Comparison of ENCODE assay signal across 10 mouse cellular contexts in genomic region chr2:71542227-71542815, GRCm38 (mm10). TPM values are rescaled to one million over a fixed set of nuclear protein-coding genes. Genes with fewer than 3 reads are reported as not detected.
A peak's percentile ranks its signal among the peaks of the same experiment; 100 is the strongest.
DNase-seq lines count a peak whose midpoint lies in the region; ATAC-seq and TF ChIP-seq lines count a peak whose summit lies in the region.
"Had no signal": no experiment of that assay in that cellular context is flagged by ENCODE, and none has a peak within 500 bp of the region (broad histone marks: within the 10 kb centered on the region; RNA-seq: fewer than 3 reads in every experiment).

No protein-coding gene starts in this region.

- H3K79me2 ChIP-seq in C2C12 (ENCODE audit: control insufficient read depth, insufficient read depth) = peaks cover 29% of the 10 kb centered on the region

- H3K4me3 ChIP-seq in hindbrain, embryonic 10.5 days = peak overlapping the region; percentile 37
- no peak overlapping the region for H3K4me3 ChIP-seq in hindbrain, embryonic 16.5 days (ENCODE audit: low read length)
- H3K4me3 ChIP-seq in C2C12 (ENCODE audit: insufficient read depth, poor library complexity, severe bottlenecking) = peak overlapping the region; percentile 3
- no peak overlapping the region for H3K4me3 ChIP-seq in embryonic facial prominence, embryonic 15.5 days (replicated peaks)
- no peak overlapping the region for H3K4me3 ChIP-seq in limb, embryonic 15.5 days
- H3K4me3 ChIP-seq in kidney, embryonic 14.5 days (ENCODE audit: low read length) = no peak overlapping the region

- peak overlapping the region; percentile 53; the same call in 1 of the 2 replicates for H3K27ac ChIP-seq in hindbrain, embryonic 10.5 days
- H3K27ac ChIP-seq in hindbrain, embryonic 16.5 days (ENCODE audit: low read depth, low read length) = no peak overlapping the region
- no peak overlapping the region; the same call in 1 of the 2 replicates for H3K27ac ChIP-seq in embryonic facial prominence, embryonic 15.5 days (replicated peaks)
- no peak overlapping the region for H3K27ac ChIP-seq in limb, embryonic 15.5 days
- H3K27ac ChIP-seq in kidney, embryonic 14.5 days (ENCODE audit: low read depth, low read length) = no peak overlapping the region

- no peaks in the 10 kb centered on the region for H3K9me3 ChIP-seq in hindbrain, embryonic 10.5 days
- no peaks in the 10 kb centered on the region for H3K9me3 ChIP-seq in hindbrain, embryonic 16.5 days (ENCODE audit: control insufficient read depth, low read length)
- no peaks in the 10 kb centered on the region for H3K9me3 ChIP-seq in embryonic facial prominence, embryonic 15.5 days (replicated peaks)
- no peaks in the 10 kb centered on the region for H3K9me3 ChIP-seq in limb, embryonic 15.5 days
- H3K9me3 ChIP-seq in kidney, embryonic 14.5 days (ENCODE audit: control insufficient read depth, low read length) = no peaks in the 10 kb centered on the region

- no peak overlapping the region for H3K9ac ChIP-seq in hindbrain, embryonic 16.5 days (ENCODE audit: low read depth, low read length)
- H3K9ac ChIP-seq in embryonic facial prominence, embryonic 15.5 days = no peak overlapping the region
- H3K9ac ChIP-seq in limb, embryonic 15.5 days = no peak overlapping the region
- H3K9ac ChIP-seq in kidney, embryonic 14.5 days (ENCODE audit: low read depth, low read length) = no peak overlapping the region

- H3K79me3 ChIP-seq in C2C12 (ENCODE audit: low read depth) = peaks cover 8% of the 10 kb centered on the region

- no peak for ATAC-seq in hindbrain, embryonic 16.5 days
- no peak for ATAC-seq in embryonic facial prominence, embryonic 15.5 days (ENCODE audit: insufficient number of reproducible peaks, low FRiP score, low TSS enrichment, low read depth)
- no peak for ATAC-seq in limb, embryonic 15.5 days (ENCODE audit: insufficient number of reproducible peaks, low FRiP score, low TSS enrichment, low read depth)
- no peak for ATAC-seq in kidney, embryonic 14.5 days (ENCODE audit: low FRiP score, low TSS enrichment)
- ATAC-seq: CD4-positive, CD25-positive, alpha-beta regulatory T cell, adult 4 months had no signal

- no peaks in the 10 kb centered on the region for H3K36me3 ChIP-seq in hindbrain, embryonic 10.5 days
- H3K36me3 ChIP-seq in hindbrain, embryonic 16.5 days (ENCODE audit: control insufficient read depth, insufficient read depth, low read length) = no peaks in the 10 kb centered on the region
- peaks cover 7% of the 10 kb centered on the region for H3K36me3 ChIP-seq in C2C12 (ENCODE audit: control insufficient read depth, insufficient read depth)
- H3K36me3 ChIP-seq in embryonic facial prominence, embryonic 15.5 days = no peaks in the 10 kb centered on the region
- no peaks in the 10 kb centered on the region for H3K36me3 ChIP-seq in limb, embryonic 15.5 days
- H3K36me3 ChIP-seq in kidney, embryonic 14.5 days (ENCODE audit: control insufficient read depth, insufficient read depth, low read length) = no peaks in the 10 kb centered on the region

- peaks cover 78% of the 10 kb centered on the region for H3K4me1 ChIP-seq in hindbrain, embryonic 10.5 days (replicated peaks)
- H3K4me1 ChIP-seq in hindbrain, embryonic 16.5 days (ENCODE audit: control insufficient read depth, insufficient read depth, low read depth, low read length) = peaks cover 16% of the 10 kb centered on the region
- H3K4me1 ChIP-seq in embryonic facial prominence, embryonic 15.5 days = peaks cover 61% of the 10 kb centered on the region
- peaks cover 73% of the 10 kb centered on the region for H3K4me1 ChIP-seq in limb, embryonic 15.5 days
- peaks cover 17% of the 10 kb centered on the region for H3K4me1 ChIP-seq in kidney, embryonic 14.5 days (ENCODE audit: control insufficient read depth, insufficient read depth, low read length)

- intact Hi-C loops in gastrocnemius, postnatal 36 days (cut with DNase I) = loop anchor here (10.0 kb wide), 1 partner anchor 1732 kb away; the partner anchor contains the start of gene Sp9

- no peak overlapping the region for H3K4me2 ChIP-seq in hindbrain, embryonic 16.5 days (ENCODE audit: low read length)
- peak overlapping the region; percentile 45; the same call in 1 of the 2 replicates for H3K4me2 ChIP-seq in embryonic facial prominence, embryonic 15.5 days (replicated peaks)
- H3K4me2 ChIP-seq in limb, embryonic 15.5 days = 0 out of 2 replicates have a peak overlapping the region, but pooled peaks have one; percentile 37
- H3K4me2 ChIP-seq in kidney, embryonic 14.5 days (replicated peaks; ENCODE audit: low read depth, low read length) = no peak overlapping the region

- WGBS in hindbrain, embryonic 10.5 days = 1% methylated on average over 11 of the region's 11 CpGs
- 7% methylated on average over 11 of the region's 11 CpGs for WGBS in hindbrain, embryonic 16.5 days
- 22% methylated on average over 11 of the region's 11 CpGs for WGBS in embryonic facial prominence, embryonic 15.5 days
- WGBS in limb, embryonic 15.5 days = 12% methylated on average over 11 of the region's 11 CpGs
- 2% methylated on average over 11 of the region's 11 CpGs for WGBS in kidney, embryonic 14.5 days

- H3K27me3 ChIP-seq in hindbrain, embryonic 10.5 days (ENCODE audit: insufficient read depth, poor library complexity, severe bottlenecking) = peaks cover 100% of the 10 kb centered on the region
- H3K27me3 ChIP-seq in hindbrain, embryonic 16.5 days (replicated peaks; ENCODE audit: control insufficient read depth, insufficient read depth, low read length) = peaks cover 53% of the 10 kb centered on the region
- no peaks in the 10 kb centered on the region for H3K27me3 ChIP-seq in C2C12 (ENCODE audit: control insufficient read depth, insufficient read depth, insufficient read length)
- peaks cover 87% of the 10 kb centered on the region for H3K27me3 ChIP-seq in embryonic facial prominence, embryonic 15.5 days
- H3K27me3 ChIP-seq in limb, embryonic 15.5 days = peaks cover 94% of the 10 kb centered on the region
- H3K27me3 ChIP-seq in kidney, embryonic 14.5 days (ENCODE audit: control insufficient read depth, insufficient read depth, low read length) = peaks cover 95% of the 10 kb centered on the region

- no peak for DNase-seq in hindbrain, embryonic 10.5 days (ENCODE audit: low spot score)
- DNase-seq in adrenal gland, adult 18-20 months (ENCODE audit: low spot score in 2 of 2) = no peak
- DNase-seq in gastrocnemius, postnatal 36 days = no peak

- TF ChIP-seq CTCF in C2C12 (IDR thresholded peaks at IDR 0.05; ENCODE audit: control insufficient read depth, insufficient read depth, insufficient read length) = no peak

- H3ac ChIP-seq in C2C12 (ENCODE audit: control insufficient read depth, insufficient read length, low read depth) = peak overlapping the region; percentile 42

TF ChIP-seq in C2C12, 6 proteins besides CTCF, POLR2A, EP300 and RAD21:
- TF ChIP-seq MYOD1 (IDR thresholded peaks at IDR 0.05; ENCODE audit: control insufficient read depth, insufficient read length, low read depth) (peak; percentile 21), FOSL1 (IDR thresholded peaks at IDR 0.05; ENCODE audit: insufficient read depth, low read length, poor library complexity, severe bottlenecking) (no peak), USF1 (IDR thresholded peaks at IDR 0.05; ENCODE audit: low read depth) (no peak)
TF ChIP-seq in C2C12: peak in this region for 1.

RNA-seq across cellular contexts. Expression of gene Dlx2, which starts 4.2 kb away (rescaled TPM):
- 7.6 and 7.8 TPM in 2 replicates for polyA plus RNA-seq in hindbrain, embryonic 10.5 days (2016; fragmentation: Nextera tagmentation; extraction: Ambion mirVana)
- polyA plus RNA-seq in hindbrain, embryonic 16.5 days (2015; fragmentation: Nextera tagmentation; extraction: Ambion mirVana) = 0.20 and 2.0 TPM in 2 replicates
- 16.0 TPM for polyA plus RNA-seq in C2C12 (2012; fragmentation: generic; extraction: Trizol)
- polyA plus RNA-seq in embryonic facial prominence, embryonic 15.5 days (2015; fragmentation: Nextera tagmentation; extraction: Ambion mirVana) = 6.2 and 8.5 TPM in 2 replicates
- polyA plus RNA-seq in limb, embryonic 15.5 days (2015; fragmentation: Nextera tagmentation; extraction: Ambion mirVana) = 3.5 and 3.6 TPM in 2 replicates
- under 1 TPM; 0.50 to 0.54 TPM for total RNA-seq in adrenal gland, adult 18-20 months (2021)
- not detected in 2 replicates for polyA plus RNA-seq in kidney, embryonic 14.5 days (2014; fragmentation: Nextera tagmentation; extraction: Ambion mirVana)
- not detected for total RNA-seq in gastrocnemius, postnatal 36 days (2021)
- total RNA-seq: heart, adult 8-10 months had no signal
- polyA plus RNA-seq: CD4-positive, CD25-positive, alpha-beta regulatory T cell, adult 4 months had no signal

RNA-seq across cellular contexts. Expression of gene Dlx1, which starts 14.4 kb away (rescaled TPM):
- 6.4 and 9.9 TPM in 2 replicates for polyA plus RNA-seq in hindbrain, embryonic 10.5 days (2016; fragmentation: Nextera tagmentation; extraction: Ambion mirVana)
- 0.09 and 9.5 TPM in 2 replicates for polyA plus RNA-seq in hindbrain, embryonic 16.5 days (2015; fragmentation: Nextera tagmentation; extraction: Ambion mirVana)
- polyA plus RNA-seq in C2C12 (2012; fragmentation: generic; extraction: Trizol) = 4.9 TPM
- 9.7 and 12.5 TPM in 2 replicates for polyA plus RNA-seq in embryonic facial prominence, embryonic 15.5 days (2015; fragmentation: Nextera tagmentation; extraction: Ambion mirVana)
- 3.9 and 4.4 TPM in 2 replicates for polyA plus RNA-seq in limb, embryonic 15.5 days (2015; fragmentation: Nextera tagmentation; extraction: Ambion mirVana)
- total RNA-seq in adrenal gland, adult 18-20 months (2021) = under 1 TPM; 0.17 to 0.29 TPM
- polyA plus RNA-seq in kidney, embryonic 14.5 days (2014; fragmentation: Nextera tagmentation; extraction: Ambion mirVana) = not detected in 2 replicates
- not detected for total RNA-seq in gastrocnemius, postnatal 36 days (2021)
- polyA plus RNA-seq: CD4-positive, CD25-positive, alpha-beta regulatory T cell, adult 4 months had no signal

Comparison
In these comparisons a context has a peak if more than half of its experiments do, and no peak if none do; other contexts are left out.
1. H3K4me3 ChIP-seq: peak in hindbrain, embryonic 10.5 days (single experiment) and C2C12 (single experiment); none in hindbrain, embryonic 16.5 days (single experiment), embryonic facial prominence, embryonic 15.5 days (single experiment), limb, embryonic 15.5 days (single experiment) and kidney, embryonic 14.5 days (single experiment).
2. H3K4me2 ChIP-seq: peak in embryonic facial prominence, embryonic 15.5 days (single experiment) and limb, embryonic 15.5 days (single experiment); none in hindbrain, embryonic 16.5 days (single experiment) and kidney, embryonic 14.5 days (single experiment).